Mouse (Mus musculus) forebrain, embryonic 14.5 days (tissue): Measurements from ENCODE around the gene Stk32b. TPM values are rescaled to one million over a fixed set of nuclear protein-coding genes. Genes with fewer than 3 reads are reported as not detected.
A peak's percentile ranks its signal among the peaks of the same experiment; 100 is the strongest.

Source experiments
- ATAC-seq: fragments of 200-750 bp; cut with Nextera tagmentation; 2 replicates; pipeline ENCODE4 v1.8.0; 2017; ENCODE audit warnings: mild to moderate bottlenecking, moderate library complexity
- DNase-seq: peaks from one replicate; pipeline ENCODE4 v3.0.0-alpha.2; 2015; ENCODE audit warnings: low spot score
- H3K27ac ChIP-seq: fragments of 300-500 bp; sonication (generic); 2 replicates; pipeline ENCODE4 v1.5.1; 2014; ENCODE audit warnings: low read depth, mild to moderate bottlenecking, control low read depth, low read length, moderate library complexity
- H3K27me3 ChIP-seq: fragments of 300-500 bp; sonication (generic); replicated peaks from 2 replicates; pipeline ENCODE4 v1.6.1; 2014; ENCODE audit warnings: low read length, control low read depth, mixed read lengths; ENCODE audit not compliant: control insufficient read depth, insufficient read depth
- H3K36me3 ChIP-seq: fragments of 300-500 bp; sonication (generic); 2 replicates; pipeline ENCODE4 v1.6.1; 2014; ENCODE audit warnings: low read length, control low read depth; ENCODE audit not compliant: control insufficient read depth, insufficient read depth
- H3K4me1 ChIP-seq: fragments of 300-500 bp; sonication (generic); 2 replicates; pipeline ENCODE4 v1.6.1; 2014; ENCODE audit warnings: antibody characterized with exemption, low read length, control low read depth; ENCODE audit not compliant: control insufficient read depth, insufficient read depth
- H3K4me2 ChIP-seq: fragments of 300-500 bp; sonication (generic); 2 replicates; pipeline ENCODE4 v1.6.1; 2014; ENCODE audit warnings: mild to moderate bottlenecking, control low read depth, low read length
- H3K4me3 ChIP-seq: fragments of 300-500 bp; sonication (generic); 2 replicates; pipeline ENCODE4 v1.5.1; 2014; ENCODE audit warnings: low read depth, low read length, control low read depth
- H3K9ac ChIP-seq: fragments of 300-500 bp; sonication (generic); 2 replicates; pipeline ENCODE4 v1.6.1; 2014; ENCODE audit warnings: mild to moderate bottlenecking, low read length, control low read depth, moderate library complexity
- H3K9me3 ChIP-seq: fragments of 300-500 bp; sonication (generic); replicated peaks from 2 replicates; pipeline ENCODE4 v1.6.1; 2016; ENCODE audit warnings: low read length, control low read depth, mixed read lengths; ENCODE audit not compliant: control insufficient read depth
- WGBS: fragments of 180-500 bp; shearing (Covaris S2); extraction: QIAGEN DNeasy Blood & Tissue Kit; methylation state at CpG from one replicate; pipeline ENCODE4 v1.1.7; 2014; 5-methylcytosine and 5-hydroxymethylcytosine counted together
- polyA plus RNA-seq: library from polyadenylated mRNA; unstranded; fragments of >200 nt; fragmentation: Nextera tagmentation; extraction: Ambion mirVana; gene quantifications from 2 replicates; pipeline ENCODE4 v1.2.1, GENCODE M21; 2014

Stk32b gene
- polyA plus RNA-seq, 1 experiment from 2014 or later, result 22.5 TPM

DNA sequence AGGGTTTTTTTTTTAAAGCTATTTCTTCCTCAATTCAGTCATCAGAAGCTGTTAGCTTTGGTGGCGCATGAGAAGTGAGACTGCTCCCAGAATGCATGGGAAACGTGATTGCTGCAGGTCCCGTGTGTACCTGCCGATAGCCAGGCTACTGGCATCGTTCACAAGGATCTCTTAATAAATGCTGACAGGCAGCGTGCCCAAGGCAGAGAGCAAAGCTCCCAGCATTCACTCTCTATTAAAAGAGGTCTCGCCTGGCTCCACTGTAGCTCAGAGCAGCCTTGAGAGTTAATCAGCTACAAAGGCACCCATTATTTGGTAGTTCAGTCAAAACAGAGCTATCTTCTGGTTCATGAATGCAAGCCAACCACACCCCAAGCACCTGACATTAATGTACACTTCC, 72.9 kb downstream of the Stk32b start:
- no peaks in the 10 kb centered on the region for H3K36me3 ChIP-seq
- DNase-seq (peak; percentile 35), ATAC-seq (no peak)
- H3K4me2 ChIP-seq, result no peak overlapping the region
- no peaks in the 10 kb centered on the region for H3K4me1 ChIP-seq
- H3K9me3 ChIP-seq, result no peaks in the 10 kb centered on the region
- no peak overlapping the region for H3K27ac ChIP-seq
- no peak overlapping the region for H3K9ac ChIP-seq
- no peaks in the 10 kb centered on the region for H3K27me3 ChIP-seq
- 56% methylated on average over 7 of the region's 7 CpGs for WGBS
- H3K4me3 ChIP-seq, result no peak overlapping the region

GRCm38 (mm10) chr5:37642486-37642885, 74.5 kb downstream of the Stk32b start:
- WGBS, result 40% methylated on average over 7 of the region's 7 CpGs
- Histone ChIP-seq H3K27me3 (no peaks in the 10 kb centered on the region), H3K4me3 (no peak overlapping the region), H3K4me1 (no peaks in the 10 kb centered on the region), H3K9me3 (no peaks in the 10 kb centered on the region), H3K9ac (no peak overlapping the region), H3K27ac (no peak overlapping the region), H3K36me3 (no peaks in the 10 kb centered on the region), H3K4me2 (no peak overlapping the region)
- ATAC-seq, result peak; percentile 15; the same call in 1 of the 2 replicates
- DNase-seq, result peak; percentile 68

GRCm38 (mm10) chr5:37634791-37635190, 82.2 kb downstream of the Stk32b start:
- Histone ChIP-seq H3K4me3 (no peak overlapping the region), H3K27me3 (no peaks in the 10 kb centered on the region), H3K9ac (no peak overlapping the region), H3K4me2 (no peak overlapping the region), H3K4me1 (no peaks in the 10 kb centered on the region), H3K36me3 (no peaks in the 10 kb centered on the region), H3K9me3 (no peaks in the 10 kb centered on the region; the same call in 1 of the 2 replicates), H3K27ac (no peak overlapping the region)
- DNase-seq, result no peak
- WGBS, result 81% methylated on average over 2 of the region's 2 CpGs
- no peak for ATAC-seq

- WGBS, result 94% methylated on average over 8 of the region's 8 CpGs
- no peak overlapping the region for H3K4me2 ChIP-seq
- no peak for ATAC-seq
- H3K9me3 ChIP-seq, result no peaks in the 10 kb centered on the region; the same call in 1 of the 2 replicates
- H3K27ac ChIP-seq, result no peak overlapping the region
- no peaks in the 10 kb centered on the region for H3K4me1 ChIP-seq
- no peaks in the 10 kb centered on the region for H3K36me3 ChIP-seq
- no peak for DNase-seq
- no peak overlapping the region for H3K9ac ChIP-seq
- no peak overlapping the region for H3K4me3 ChIP-seq
- no peaks in the 10 kb centered on the region for H3K27me3 ChIP-seq
Observed at GRCm38 (mm10) chr5:37627437-37628163, 89.4 kb downstream of the Stk32b start.

GRCm38 (mm10) chr5:37611874-37612273, 105.1 kb downstream of the Stk32b start:
- no peak overlapping the region for H3K27ac ChIP-seq
- H3K4me1 ChIP-seq, result no peaks in the 10 kb centered on the region
- 97% methylated on average over 1 of the region's 1 CpGs for WGBS
- no peak overlapping the region for H3K4me2 ChIP-seq
- no peaks in the 10 kb centered on the region for H3K27me3 ChIP-seq
- H3K4me3 ChIP-seq, result no peak overlapping the region
- ATAC-seq (no peak), DNase-seq (no peak)
- H3K9me3 ChIP-seq, result no peaks in the 10 kb centered on the region
- H3K36me3 ChIP-seq, result no peaks in the 10 kb centered on the region
- no peak overlapping the region for H3K9ac ChIP-seq

GRCm38 (mm10) chr5:37599566-37599965, 117.4 kb downstream of the Stk32b start:
- ATAC-seq (no peak), DNase-seq (no peak)
- Histone ChIP-seq H3K4me3 (no peak overlapping the region), H3K27ac (no peak overlapping the region), H3K4me2 (no peak overlapping the region), H3K27me3 (no peaks in the 10 kb centered on the region), H3K4me1 (no peaks in the 10 kb centered on the region), H3K9me3 (no peaks in the 10 kb centered on the region), H3K9ac (no peak overlapping the region), H3K36me3 (no peaks in the 10 kb centered on the region)
- 71% methylated on average over 1 of the region's 1 CpGs for WGBS

- Histone ChIP-seq H3K27ac (no peak overlapping the region), H3K4me3 (no peak overlapping the region), H3K36me3 (no peaks in the 10 kb centered on the region), H3K9me3 (no peaks in the 10 kb centered on the region), H3K27me3 (no peaks in the 10 kb centered on the region), H3K4me2 (no peak overlapping the region), H3K9ac (no peak overlapping the region), H3K4me1 (no peaks in the 10 kb centered on the region)
- WGBS, result 94% methylated on average over 4 of the region's 4 CpGs
- ATAC-seq (no peak), DNase-seq (no peak)
Observed at GRCm38 (mm10) chr5:37598271-37598670, 118.7 kb downstream of the Stk32b start.

- no peak overlapping the region for H3K4me2 ChIP-seq
- H3K4me3 ChIP-seq, result no peak overlapping the region
- no peak overlapping the region for H3K9ac ChIP-seq
- H3K9me3 ChIP-seq, result no peaks in the 10 kb centered on the region
- DNase-seq (no peak), ATAC-seq (no peak)
- H3K27me3 ChIP-seq, result no peaks in the 10 kb centered on the region
- no peak overlapping the region for H3K27ac ChIP-seq
- WGBS, result 82% methylated on average over 5 of the region's 5 CpGs
- H3K36me3 ChIP-seq, result no peaks in the 10 kb centered on the region
- H3K4me1 ChIP-seq, result no peaks in the 10 kb centered on the region
Observed at GRCm38 (mm10) chr5:37592411-37592810, 124.6 kb downstream of the Stk32b start.

GRCm38 (mm10) chr5:37587861-37588260, 129.1 kb downstream of the Stk32b start:
- ATAC-seq, result no peak
- DNase-seq, result no peak
- Histone ChIP-seq H3K9ac (no peak overlapping the region), H3K4me1 (no peaks in the 10 kb centered on the region), H3K27me3 (no peaks in the 10 kb centered on the region), H3K27ac (no peak overlapping the region), H3K4me2 (no peak overlapping the region), H3K4me3 (no peak overlapping the region), H3K9me3 (no peaks in the 10 kb centered on the region), H3K36me3 (no peaks in the 10 kb centered on the region)
- WGBS, result 81% methylated on average over 5 of the region's 5 CpGs
